Mouse (Mus musculus) midbrain, postnatal 0 days (tissue): ENCODE results near the gene Tubb4a. TPM values are rescaled to one million over a fixed set of nuclear protein-coding genes. Genes with fewer than 3 reads are reported as not detected.
A peak's percentile ranks its signal among the peaks of the same experiment; 100 is the strongest.

Experiments
- ATAC-seq: fragments of 200-750 bp; cut with Nextera tagmentation; 2 replicates; pipeline ENCODE4 v1.8.0; 2017; ENCODE audit warnings: moderate number of reproducible peaks, mild to moderate bottlenecking, moderate TSS enrichment, moderate library complexity; ENCODE audit not compliant: low FRiP score
- DNase-seq: peaks from one replicate; pipeline ENCODE4 v3.0.0-alpha.2; 2015; ENCODE audit warnings: low spot score
- H3K27ac ChIP-seq: fragments of 300-500 bp; sonication (generic); 2 replicates; pipeline ENCODE4 v1.5.1; 2014; ENCODE audit warnings: low read depth, mild to moderate bottlenecking, low read length, mixed read lengths
- H3K27me3 ChIP-seq: fragments of 300-500 bp; sonication (generic); 2 replicates; pipeline ENCODE4 v1.6.1; 2014; ENCODE audit warnings: low read length, control low read depth, mixed read lengths; ENCODE audit not compliant: insufficient read depth
- H3K36me3 ChIP-seq: fragments of 300-500 bp; sonication (generic); 2 replicates; pipeline ENCODE4 v1.6.1; 2014; ENCODE audit warnings: low read length, control low read depth, mixed read lengths; ENCODE audit not compliant: insufficient read depth
- H3K4me1 ChIP-seq: fragments of 300-500 bp; sonication (generic); 2 replicates; pipeline ENCODE4 v1.6.1; 2014; ENCODE audit warnings: mild to moderate bottlenecking, control low read depth, antibody characterized with exemption, low read length, mixed read lengths; ENCODE audit not compliant: insufficient read depth
- H3K4me2 ChIP-seq: fragments of 300-500 bp; sonication (generic); 2 replicates; pipeline ENCODE4 v1.6.1; 2014; ENCODE audit warnings: low read depth, mild to moderate bottlenecking, low read length, mixed read lengths; ENCODE audit not compliant: poor library complexity, severe bottlenecking
- H3K4me3 ChIP-seq: fragments of 300-500 bp; sonication (generic); 2 replicates; pipeline ENCODE4 v1.5.1; 2014; ENCODE audit warnings: low read depth, mild to moderate bottlenecking, low read length, moderate library complexity
- H3K9ac ChIP-seq: fragments of 300-500 bp; sonication (generic); replicated peaks from 2 replicates; pipeline ENCODE4 v1.6.1; 2014; ENCODE audit warnings: mild to moderate bottlenecking, low read length, moderate library complexity, mixed read lengths; ENCODE audit not compliant: poor library complexity, severe bottlenecking
- H3K9me3 ChIP-seq: fragments of 300-500 bp; sonication (generic); 2 replicates; pipeline ENCODE4 v1.6.1; 2016; ENCODE audit warnings: low read length, control low read depth
- CTCF ChIP-seq: IDR thresholded peaks from 2 replicates; pipeline ENCODE4 v1.5.1; 2016; ENCODE audit warnings: antibody characterized with exemption, mild to moderate bottlenecking
- WGBS: fragments of 180-500 bp; shearing (Covaris S2); extraction: QIAGEN DNeasy Blood & Tissue Kit; methylation state at CpG from one replicate; pipeline ENCODE4 v1.1.7; 2014; 5-methylcytosine and 5-hydroxymethylcytosine counted together
- polyA plus RNA-seq: library from polyadenylated mRNA; unstranded; fragments of >200 nt; fragmentation: Nextera tagmentation; extraction: Ambion mirVana; gene quantifications from 2 replicates; pipeline ENCODE4 v1.2.1, GENCODE M21; 2015
- total RNA-seq: library from RNA; depleted of rRNA; stranded (reverse); fragments of >200 nt; gene quantifications from 2 replicates; pipeline ENCODE4 v1.2.3, GENCODE M21; 2014; rRNA removed

The Tubb4a gene
- total and polyA plus RNA-seq, 2 experiments from 2014 or later: 206 to 408 TPM

- Histone ChIP-seq H3K36me3 (no peaks in the 10 kb centered on the region), H3K4me2 (no peak overlapping the region), H3K9me3 (no peaks in the 10 kb centered on the region), H3K27me3 (0 out of 2 replicates have a peak, but pooled peaks cover 3% of the 10 kb centered on the region), H3K9ac (no peak overlapping the region), H3K27ac (no peak overlapping the region), H3K4me3 (no peak overlapping the region), H3K4me1 (no peaks in the 10 kb centered on the region)
- TF ChIP-seq CTCF: peak; percentile 38
- WGBS: 40% methylated on average over 8 of the region's 8 CpGs
- DNase-seq (no peak), ATAC-seq (no peak)
These were observed 48.6 kb downstream of the Tubb4a start for GRCm38 (mm10) chr17:57038978-57039377.

- H3K27ac ChIP-seq: no peak overlapping the region
- no peaks in the 10 kb centered on the region for H3K9me3 ChIP-seq
- peak overlapping the region; percentile 49; the same call in 1 of the 2 replicates for H3K4me2 ChIP-seq
- no peaks in the 10 kb centered on the region for H3K27me3 ChIP-seq
- H3K4me3 ChIP-seq: no peak overlapping the region
- no peak for DNase-seq
- TF ChIP-seq CTCF: no peak
- no peak overlapping the region for H3K9ac ChIP-seq
- 93% methylated on average over 4 of the region's 4 CpGs for WGBS
- H3K36me3 ChIP-seq: peaks cover 4% of the 10 kb centered on the region
- H3K4me1 ChIP-seq: peaks cover 15% of the 10 kb centered on the region; the same call in 1 of the 2 replicates
- no peak for ATAC-seq
These were observed 54.7 kb downstream of the Tubb4a start for GRCm38 (mm10) chr17:57032854-57033253.

- Histone ChIP-seq H3K4me3 (peak overlapping the region; percentile 87), H3K27me3 (no peaks in the 10 kb centered on the region), H3K36me3 (peaks cover 9% of the 10 kb centered on the region), H3K4me2 (peak overlapping the region; percentile 49), H3K9ac (peak overlapping the region; percentile 42; the same call in 1 of the 2 replicates), H3K27ac (peak overlapping the region; percentile 80), H3K9me3 (no peaks in the 10 kb centered on the region), H3K4me1 (peaks cover 15% of the 10 kb centered on the region; the same call in 1 of the 2 replicates)
- TF ChIP-seq CTCF: peak; percentile 43
- WGBS: under 1% methylated on average over 38 of the region's 38 CpGs
- DNase-seq: peak; percentile 100
- ATAC-seq: peak; percentile 98
These were observed 55.7 kb downstream of the Tubb4a start for GRCm38 (mm10) chr17:57031661-57032420.

GRCm38 (mm10) chr17:57030931-57031660 lies 56.5 kb downstream of the Tubb4a start, which contains the start of gene Khsrp:
Gene Khsrp (minus strand): TSS chr17:57031522.
- ATAC-seq: no peak
- peak within 1 kb of the TSS; percentile 99 for H3K9ac ChIP-seq
- no peaks in the 10 kb centered on the region for H3K27me3 ChIP-seq
- H3K4me2 ChIP-seq: peak within 1 kb of the TSS; percentile 78
- TF ChIP-seq CTCF: no peak
- DNase-seq: peak; percentile 47
- peak within 1 kb of the TSS; percentile 96 for H3K27ac ChIP-seq
- H3K9me3 ChIP-seq: no peaks in the 10 kb centered on the region
- under 1% methylated on average over 58 of the region's 99 CpGs for WGBS
- H3K36me3 ChIP-seq: peaks cover 16% of the 10 kb centered on the region
- H3K4me1 ChIP-seq: peaks cover 15% of the 10 kb centered on the region; the same call in 1 of the 2 replicates
- peak within 1 kb of the TSS; percentile 87 for H3K4me3 ChIP-seq

Other genes with a start within 250 kb of the Tubb4a start
- gene Acsbg2, start 213.3 kb downstream of the Tubb4a start, total RNA-seq: 0.11 TPM in 1 of 2 replicates, not detected in the other
- gene Acsbg2, start 213.3 kb downstream of the Tubb4a start, polyA plus RNA-seq: not detected in 2 replicates
- not detected in 2 replicates for gene 1700061G19Rik, start 212.3 kb downstream of the Tubb4a start, total RNA-seq
- gene 1700061G19Rik, start 212.3 kb downstream of the Tubb4a start, polyA plus RNA-seq: 0.45 and 0.72 TPM in 2 replicates
- 136 and 145 TPM in 2 replicates for gene Mllt1, start 152.4 kb downstream of the Tubb4a start, total RNA-seq
- 60.2 and 63.5 TPM in 2 replicates for gene Mllt1, start 152.4 kb downstream of the Tubb4a start, polyA plus RNA-seq
- not detected in 2 replicates for gene Acer1, start 105.7 kb downstream of the Tubb4a start, total RNA-seq
- gene Acer1, start 105.7 kb downstream of the Tubb4a start, polyA plus RNA-seq: not detected in 2 replicates
- gene Clpp, start 97.5 kb downstream of the Tubb4a start, total RNA-seq: 126 and 139 TPM in 2 replicates
- 158 and 170 TPM in 2 replicates for gene Clpp, start 97.5 kb downstream of the Tubb4a start, polyA plus RNA-seq
- 44.3 and 64.8 TPM in 2 replicates for gene Alkbh7, start 90.4 kb downstream of the Tubb4a start, total RNA-seq
- gene Alkbh7, start 90.4 kb downstream of the Tubb4a start, polyA plus RNA-seq: 75.5 and 75.8 TPM in 2 replicates
- gene Pspn, start 87.8 kb downstream of the Tubb4a start, total RNA-seq: not detected in 2 replicates
- gene Pspn, start 87.8 kb downstream of the Tubb4a start, polyA plus RNA-seq: 0.37 and 0.54 TPM in 2 replicates
- gene Gtf2f1, start 76.5 kb downstream of the Tubb4a start, total RNA-seq: 37.8 and 47.8 TPM in 2 replicates
- 66.4 and 67.5 TPM in 2 replicates for gene Gtf2f1, start 76.5 kb downstream of the Tubb4a start, polyA plus RNA-seq
- gene Gm17949, start 76.3 kb downstream of the Tubb4a start, total RNA-seq: 0.22 TPM in 1 of 2 replicates, not detected in the other
- 0.38 TPM in 2 replicates for gene Gm17949, start 76.3 kb downstream of the Tubb4a start, polyA plus RNA-seq
- gene Khsrp, start 56.3 kb downstream of the Tubb4a start, total RNA-seq: 73.6 and 76.9 TPM in 2 replicates
- gene Khsrp, start 56.3 kb downstream of the Tubb4a start, polyA plus RNA-seq: 25.3 and 31.6 TPM in 2 replicates
- 0.85 TPM in 1 of 2 replicates, not detected in the other for gene Slc25a41, start 46.1 kb downstream of the Tubb4a start, total RNA-seq
- not detected in 2 replicates for gene Slc25a41, start 46.1 kb downstream of the Tubb4a start, polyA plus RNA-seq
- gene Crb3, start 28.7 kb downstream of the Tubb4a start, total RNA-seq: 6.2 and 8.5 TPM in 2 replicates
- gene Crb3, start 28.7 kb downstream of the Tubb4a start, polyA plus RNA-seq: 3.5 and 5.1 TPM in 2 replicates
- 109 and 146 TPM in 2 replicates for gene Slc25a23, start 27.9 kb downstream of the Tubb4a start, total RNA-seq
- 42.9 and 44.5 TPM in 2 replicates for gene Slc25a23, start 27.9 kb downstream of the Tubb4a start, polyA plus RNA-seq
- 0.27 and 1.0 TPM in 2 replicates for gene Dennd1c, start 9.3 kb downstream of the Tubb4a start, total RNA-seq
- 1.9 and 2.3 TPM in 2 replicates for gene Dennd1c, start 9.3 kb downstream of the Tubb4a start, polyA plus RNA-seq
- gene Tnfsf9, start 17.5 kb upstream of the Tubb4a start, total RNA-seq: 2.2 and 3.8 TPM in 2 replicates
- gene Tnfsf9, start 17.5 kb upstream of the Tubb4a start, polyA plus RNA-seq: 3.6 and 4.5 TPM in 2 replicates
- 0.82 TPM in 1 of 2 replicates, not detected in the other for gene Cd70, start 62.0 kb upstream of the Tubb4a start, total RNA-seq
- gene Cd70, start 62.0 kb upstream of the Tubb4a start, polyA plus RNA-seq: 1.2 and 1.4 TPM in 2 replicates
- not detected in 2 replicates for gene Tnfsf14, start 106.4 kb upstream of the Tubb4a start, total RNA-seq
- not detected in 2 replicates for gene Tnfsf14, start 106.4 kb upstream of the Tubb4a start, polyA plus RNA-seq
- 0.49 and 8.6 TPM in 2 replicates for gene C3, start 140.4 kb upstream of the Tubb4a start, total RNA-seq
- 1.7 and 2.9 TPM in 2 replicates for gene C3, start 140.4 kb upstream of the Tubb4a start, polyA plus RNA-seq
- gene Gpr108, start 160.7 kb upstream of the Tubb4a start, total RNA-seq: 19.2 and 20.9 TPM in 2 replicates
- 22.6 and 23.1 TPM in 2 replicates for gene Gpr108, start 160.7 kb upstream of the Tubb4a start, polyA plus RNA-seq
- 3.8 and 5.5 TPM in 2 replicates for gene Trip10, start 161.7 kb upstream of the Tubb4a start, total RNA-seq
- gene Trip10, start 161.7 kb upstream of the Tubb4a start, polyA plus RNA-seq: 5.4 and 5.5 TPM in 2 replicates
- gene Vav1, start 191.3 kb upstream of the Tubb4a start, total RNA-seq: 1.5 and 2.7 TPM in 2 replicates
- gene Vav1, start 191.3 kb upstream of the Tubb4a start, polyA plus RNA-seq: 1.7 and 2.0 TPM in 2 replicates